Mouse (Mus musculus): ENCODE data around the gene Enox1.

The Enox1 gene

DNA sequence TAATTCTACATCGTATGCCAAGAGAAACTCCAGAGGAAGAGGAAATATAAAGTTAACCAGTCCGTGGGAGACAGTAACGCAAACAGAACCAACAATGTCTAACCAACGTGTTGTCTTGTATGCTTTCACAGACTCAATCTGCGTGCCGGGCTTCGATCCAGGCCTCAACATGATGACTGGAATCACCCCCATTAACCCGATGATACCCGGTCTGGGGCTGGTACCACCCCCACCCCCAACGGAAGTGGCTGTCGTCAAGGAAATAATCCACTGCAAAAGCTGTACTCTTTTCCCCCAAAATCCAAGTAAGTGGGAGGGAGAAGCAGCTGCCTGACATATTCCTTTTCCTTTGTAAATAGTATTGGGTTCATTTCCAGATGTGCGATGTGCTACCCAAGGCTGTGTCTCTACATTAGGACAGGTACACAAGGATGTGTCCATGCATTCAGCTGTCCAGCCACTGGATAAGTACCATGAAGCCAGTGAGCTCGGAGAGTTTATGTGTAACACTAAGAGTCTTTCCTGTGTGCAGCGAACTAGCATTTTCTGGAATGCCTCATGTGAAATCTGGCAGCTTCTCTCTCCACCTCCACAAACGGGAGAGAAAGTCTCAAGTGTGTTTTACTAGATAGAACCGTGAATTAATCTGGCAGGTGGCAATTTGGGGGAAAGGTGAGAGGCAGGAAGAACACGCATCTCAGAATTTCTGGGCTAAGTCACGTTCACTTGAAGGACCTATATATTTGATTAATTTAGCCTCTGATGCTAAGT, 421.1 kb downstream of the Enox1 start:
- DNase-seq (ENCODE audit: low spot score) = no peak

DNA sequence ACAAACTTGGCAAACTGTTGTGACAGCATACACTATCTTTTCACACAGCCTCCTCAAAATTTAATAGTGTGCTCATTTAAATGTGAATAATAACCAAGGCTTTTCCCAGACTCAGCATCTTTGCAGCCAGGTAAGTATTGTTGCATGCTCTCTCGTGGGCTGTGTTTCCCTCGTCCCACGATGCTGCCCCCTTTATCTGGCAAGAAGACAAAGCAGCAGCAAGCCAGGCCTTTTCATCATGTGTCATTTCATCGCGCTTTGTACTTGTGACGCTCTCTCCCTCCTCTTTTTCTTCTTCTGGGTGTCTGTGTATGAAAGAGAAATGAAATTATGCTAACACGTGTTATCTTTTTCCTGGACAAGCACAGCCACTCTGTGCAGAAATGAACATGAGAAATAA, 421.8 kb downstream of the Enox1 start:
- no peak for DNase-seq (ENCODE audit: low spot score)

DNA sequence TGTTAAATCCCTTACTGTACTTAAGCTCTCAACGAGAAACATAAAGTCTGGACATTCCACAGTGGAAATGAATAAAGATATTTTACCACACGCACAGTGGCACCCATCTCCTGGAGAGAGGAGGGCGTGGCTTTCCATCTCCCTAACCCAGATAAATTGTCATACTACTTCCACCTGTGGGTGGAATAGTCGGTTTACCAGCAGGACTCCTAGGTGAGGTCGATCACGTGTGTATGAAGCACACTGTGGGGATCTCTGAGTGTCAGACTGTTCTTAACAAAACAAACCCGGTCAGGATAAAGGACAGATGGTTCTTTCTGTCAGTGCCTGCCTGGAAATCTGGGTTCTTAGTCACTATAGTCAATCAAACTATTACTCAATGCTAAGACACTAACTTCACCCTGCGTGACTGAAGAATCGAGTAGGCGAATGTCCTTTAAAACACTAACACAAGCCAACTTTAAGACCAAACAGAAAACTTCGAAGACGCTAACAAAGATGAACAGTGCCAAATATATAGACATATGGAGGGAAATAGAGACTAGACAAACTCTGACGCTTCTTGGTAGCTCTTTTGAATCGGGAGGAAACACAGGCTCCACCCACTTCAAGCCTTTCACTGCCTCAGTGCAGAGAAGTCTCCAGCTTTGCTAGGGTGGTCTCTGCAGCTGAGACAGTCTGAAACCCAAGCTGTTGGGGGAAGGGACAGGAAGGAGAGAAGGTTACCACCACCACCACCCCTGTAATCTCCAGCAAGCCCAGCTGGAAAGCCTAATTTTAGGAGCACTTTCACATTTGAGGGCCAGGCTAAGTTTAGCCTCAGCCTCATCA, 423.8 kb downstream of the Enox1 start:
- DNase-seq (ENCODE audit: low spot score) = no peak

DNA sequence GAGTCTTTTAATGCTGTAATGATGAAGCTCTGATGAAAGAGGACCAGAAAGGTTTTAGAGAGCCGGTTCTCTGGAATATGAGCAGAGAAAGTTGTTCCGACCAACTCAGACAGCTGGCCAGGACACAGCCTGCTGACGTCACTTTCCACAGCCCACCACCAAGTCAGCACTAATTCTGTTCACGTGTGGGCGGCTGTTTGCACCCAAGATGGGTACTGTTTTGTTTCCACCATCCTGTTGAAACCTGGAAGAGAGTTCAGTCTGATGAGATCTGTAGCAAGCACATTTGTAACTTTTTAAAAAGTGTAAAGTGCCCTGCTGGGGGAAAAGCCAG, 424.3 kb downstream of the Enox1 start:
- DNase-seq (ENCODE audit: low spot score) = no peak

DNA sequence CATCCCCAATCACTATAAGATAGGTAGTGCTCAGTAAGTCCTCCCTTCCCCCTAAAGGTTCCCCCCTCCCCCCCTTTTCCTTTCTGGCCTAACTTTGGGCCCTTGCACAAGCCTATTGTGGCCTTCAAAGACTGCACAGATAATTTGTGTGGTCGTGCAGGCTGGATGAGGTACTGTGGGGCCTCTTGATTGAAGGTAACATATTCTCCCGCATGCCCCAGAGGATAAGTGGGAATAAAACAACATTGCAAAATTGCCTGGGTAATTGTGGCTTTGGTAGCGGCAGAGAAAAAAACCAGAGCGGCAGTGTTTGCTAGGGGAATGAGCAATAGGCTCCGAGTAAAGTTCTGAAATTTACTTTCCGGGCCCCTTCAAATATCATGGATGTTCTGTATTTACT, 425.1 kb downstream of the Enox1 start:
- DNase-seq (ENCODE audit: low spot score) = no peak

DNA sequence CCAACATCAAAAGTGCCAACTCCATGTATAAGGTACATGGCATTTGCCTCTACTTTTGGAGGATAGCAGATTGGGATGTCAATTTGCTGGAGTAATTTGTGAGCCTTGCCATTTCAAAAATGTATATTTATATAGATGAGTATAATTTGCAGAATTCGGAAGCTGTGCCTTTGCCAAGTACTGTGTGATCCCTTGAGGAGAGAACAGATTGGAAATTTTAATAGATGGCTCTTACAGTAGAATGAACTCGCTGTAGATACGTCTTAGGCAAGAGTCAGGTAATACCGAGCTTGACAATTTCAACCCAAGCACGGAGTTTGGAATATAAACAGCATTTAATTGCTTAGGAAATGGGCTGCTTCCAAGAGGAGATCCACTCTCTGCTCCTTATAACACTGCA, 427.9 kb downstream of the Enox1 start:
- no peak for DNase-seq (ENCODE audit: low spot score)

DNA sequence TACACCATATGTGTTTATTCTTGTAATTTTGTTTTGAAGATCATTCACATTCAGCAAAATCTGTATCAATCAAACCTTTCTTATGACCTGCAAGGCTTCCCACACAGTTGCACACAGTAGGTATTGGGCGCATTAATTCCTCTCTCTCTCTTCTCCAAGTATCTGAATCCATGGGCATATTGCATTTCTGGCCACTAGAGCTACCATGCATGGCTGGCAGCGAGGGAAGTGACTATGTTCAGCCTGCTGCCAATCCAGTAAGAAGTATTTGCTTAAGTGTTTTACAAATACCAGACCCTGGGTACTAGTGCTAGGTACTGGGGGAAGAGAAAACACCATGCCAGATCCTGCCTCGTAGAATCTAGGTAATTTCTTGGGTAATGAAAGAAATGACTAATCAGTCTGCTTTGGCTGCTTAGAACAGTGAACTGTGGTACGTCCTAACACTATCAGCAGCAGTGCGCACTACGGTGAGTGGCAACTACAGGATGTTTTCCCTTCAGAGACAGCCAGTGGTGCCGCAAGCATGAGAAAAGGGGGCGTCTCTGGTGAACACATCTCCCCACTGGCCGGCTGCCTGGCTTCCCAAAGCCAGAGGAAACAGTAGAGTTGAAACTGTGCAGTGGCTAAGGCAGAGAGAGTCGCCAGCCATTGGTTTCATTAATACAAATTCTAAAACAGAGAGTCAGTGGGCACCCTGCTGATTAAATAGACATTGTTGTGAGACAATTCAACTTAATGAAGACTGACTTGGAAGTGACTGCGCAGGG, 428.7 kb downstream of the Enox1 start:
- no peak for DNase-seq (ENCODE audit: low spot score)

DNA sequence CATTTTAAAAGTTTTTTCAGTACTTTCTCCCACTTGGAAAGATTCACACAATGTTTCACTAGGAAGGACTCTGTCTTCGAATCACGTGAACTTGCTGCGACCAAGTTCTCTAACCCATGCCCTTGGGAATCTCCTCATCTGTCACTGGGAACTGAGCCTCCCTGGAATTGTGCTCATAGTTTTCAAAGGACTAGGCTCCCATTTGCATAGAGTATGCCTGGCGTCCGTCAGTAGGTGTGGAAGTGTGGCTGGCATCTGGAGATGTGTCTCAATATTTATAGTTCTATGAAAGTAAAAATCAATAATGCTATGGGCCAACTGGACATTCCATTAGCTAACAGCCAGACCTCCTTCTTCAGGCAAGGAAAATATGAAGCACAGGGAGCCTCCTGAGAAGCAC, 429.5 kb downstream of the Enox1 start:
- no peak for DNase-seq (ENCODE audit: low spot score)

DNA sequence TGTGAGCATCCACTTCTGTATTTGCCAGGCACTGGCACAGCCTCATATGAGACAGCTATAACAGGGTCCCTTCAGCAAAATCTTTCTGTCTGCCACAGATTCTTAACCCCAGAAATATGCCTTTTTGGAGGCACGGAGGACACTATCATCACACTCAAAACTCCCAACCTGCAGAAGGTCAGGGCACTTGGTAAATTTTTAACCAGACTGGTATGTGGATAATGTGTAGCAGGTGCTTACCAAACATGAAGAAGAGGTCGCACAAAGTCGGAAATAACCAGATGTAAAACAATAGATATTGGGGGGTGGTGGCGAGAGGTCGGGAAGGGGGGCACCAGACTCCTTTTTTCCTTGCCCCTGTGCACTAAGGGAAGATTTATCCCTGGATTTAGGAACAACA, 430.6 kb downstream of the Enox1 start:
- no peak for DNase-seq (ENCODE audit: low spot score)

DNA sequence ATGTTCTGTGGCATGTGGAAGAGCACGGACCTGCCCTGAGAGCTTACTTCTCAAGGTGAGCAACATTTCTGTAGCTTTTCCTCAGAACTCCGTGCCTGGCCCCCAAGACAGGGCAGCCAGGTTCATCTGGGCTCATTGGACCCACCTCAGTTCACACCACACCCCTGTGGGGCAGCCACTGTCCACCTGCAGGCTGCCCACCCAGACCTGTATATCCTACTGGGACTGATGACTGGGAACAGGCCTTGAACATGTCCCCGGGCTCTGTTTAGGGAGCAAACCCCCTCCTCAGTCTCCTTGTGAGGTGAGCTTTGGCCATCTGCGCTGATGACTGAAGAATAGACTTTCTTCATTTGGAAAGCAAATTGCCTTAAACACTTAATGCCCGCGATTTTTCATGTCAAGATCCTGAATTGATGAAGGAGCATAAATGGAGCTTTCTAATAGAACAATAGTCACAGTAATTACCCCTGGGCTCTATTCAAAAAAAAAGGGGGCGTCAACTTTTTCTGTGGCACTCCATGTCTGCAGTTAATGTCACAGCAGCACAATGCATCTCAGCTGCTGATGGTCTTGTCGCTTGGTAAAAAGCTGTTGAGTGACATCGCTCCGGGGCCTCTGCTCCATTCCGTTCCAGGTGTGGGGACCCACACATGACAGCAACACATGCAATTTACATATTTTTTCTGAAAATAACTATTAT, 436.7 kb downstream of the Enox1 start:
- no peak for DNase-seq (ENCODE audit: low spot score)

DNA sequence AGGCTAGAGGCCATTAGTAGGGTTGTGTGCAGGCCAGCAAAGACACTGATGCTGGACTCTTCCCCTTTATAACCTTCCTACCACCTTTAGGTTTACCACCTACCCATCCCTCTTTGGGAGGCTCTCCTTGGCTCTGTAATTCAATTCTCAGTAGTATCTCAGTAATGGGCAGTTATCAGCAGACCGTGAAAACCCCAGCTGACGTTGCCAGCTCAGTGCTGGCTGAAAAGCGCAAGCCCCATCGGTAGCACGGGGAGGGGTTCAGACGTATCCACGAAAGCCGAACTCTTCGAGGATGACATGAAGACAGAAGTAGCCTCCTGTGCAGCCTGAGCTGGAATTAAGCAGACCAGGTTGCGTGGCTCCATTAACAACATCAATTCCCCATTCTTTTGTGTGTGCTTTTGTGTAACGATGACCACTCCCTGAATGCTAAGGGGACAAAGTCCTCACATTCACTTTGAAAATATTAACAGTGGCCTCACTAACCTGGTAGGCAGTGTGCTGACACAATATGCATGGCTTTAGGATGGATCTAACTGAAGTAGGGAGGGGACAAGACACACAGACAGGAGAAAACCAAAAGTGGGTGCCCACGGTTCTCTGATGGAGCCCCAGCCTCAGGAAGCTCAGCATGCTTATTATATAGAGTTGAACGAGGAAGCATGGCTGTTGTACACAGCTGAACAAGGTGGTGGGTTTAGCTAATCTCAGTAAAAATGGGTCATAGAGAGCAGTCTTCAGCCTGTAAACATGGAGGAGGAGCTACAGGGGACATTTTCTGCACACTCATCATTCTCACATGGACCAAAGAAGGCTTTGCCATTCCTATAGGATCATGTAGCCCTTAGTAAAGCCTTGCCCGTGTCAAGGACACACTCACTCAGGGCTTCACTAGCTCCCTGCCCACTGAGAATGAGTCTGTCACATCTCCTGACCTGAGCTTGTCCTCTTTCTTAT, 439.9 kb downstream of the Enox1 start:
- no peak for DNase-seq (ENCODE audit: low spot score)

DNA sequence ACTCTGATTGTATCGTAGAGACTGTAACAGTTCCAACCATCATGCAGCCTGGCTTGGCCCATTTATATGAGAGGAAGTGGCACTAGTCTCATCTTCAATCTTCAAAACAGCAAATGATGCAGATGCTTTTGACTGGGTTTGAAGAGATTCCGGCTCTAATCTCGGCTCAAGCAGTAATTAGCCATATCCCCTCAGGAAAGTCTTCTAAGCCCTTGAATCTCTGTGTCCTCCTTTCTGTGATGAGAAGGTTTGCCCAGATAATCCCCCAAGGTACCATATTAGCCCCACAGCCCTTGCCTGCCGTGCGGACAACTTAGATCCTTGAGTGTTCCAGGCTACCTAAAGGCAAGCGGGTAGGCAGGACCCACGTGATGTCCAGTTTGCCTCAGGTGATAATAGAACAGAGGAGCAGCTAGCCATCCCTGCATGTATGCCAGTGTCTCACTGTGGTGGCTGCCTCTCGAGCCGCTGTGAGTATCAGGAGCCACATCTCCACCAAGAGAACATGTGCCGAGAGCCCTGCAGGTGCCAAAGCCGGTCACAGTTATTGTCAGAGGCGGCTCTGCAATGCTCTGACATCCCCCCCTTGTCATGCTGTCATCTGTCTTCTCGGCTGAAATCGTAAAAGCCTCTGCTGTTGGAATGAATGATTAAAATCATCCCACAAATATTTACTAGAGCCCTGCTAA, 442.6 kb downstream of the Enox1 start:
- DNase-seq (ENCODE audit: low spot score) = no peak

DNA sequence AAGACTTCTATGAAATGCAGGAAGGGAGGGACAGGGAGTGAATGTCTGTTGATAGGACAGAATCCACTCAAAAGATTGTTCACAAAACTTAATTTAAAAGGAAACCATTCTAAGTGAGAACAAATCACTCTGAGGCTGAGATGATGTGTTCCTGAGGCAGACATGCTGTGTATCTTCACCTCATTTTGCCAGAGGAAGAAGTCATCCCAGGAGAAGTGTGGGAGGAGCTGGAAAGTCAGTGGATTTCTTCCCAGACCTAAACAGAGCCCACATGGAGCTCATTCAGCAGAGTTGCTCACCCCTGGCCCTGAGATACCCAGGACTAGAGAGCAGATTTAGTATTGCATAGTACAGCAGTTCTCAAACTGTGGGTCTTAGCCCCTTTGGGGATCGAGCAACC, 444.2 kb downstream of the Enox1 start:
- DNase-seq (ENCODE audit: low spot score) = no peak

DNA sequence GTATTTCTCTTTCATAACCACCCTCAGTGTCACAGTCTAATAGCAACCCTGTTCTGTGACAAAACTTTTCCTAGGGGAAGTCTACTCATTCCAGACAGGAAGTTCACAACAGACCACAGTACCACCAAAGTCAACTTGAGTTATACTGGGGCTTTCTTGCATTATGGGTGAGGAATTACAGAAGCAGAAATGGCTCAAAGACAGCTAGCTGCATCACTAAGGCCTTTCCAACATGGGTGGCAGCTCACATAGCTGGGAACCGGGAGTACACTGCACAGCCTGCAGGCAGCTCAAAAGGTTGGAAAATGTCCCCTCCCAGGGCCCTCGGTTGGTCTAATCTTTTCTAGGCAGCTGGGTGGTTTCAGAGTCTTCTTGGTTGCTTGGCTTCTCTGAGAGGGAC, 444.9 kb downstream of the Enox1 start:
- no peak for DNase-seq (ENCODE audit: low spot score)

DNA sequence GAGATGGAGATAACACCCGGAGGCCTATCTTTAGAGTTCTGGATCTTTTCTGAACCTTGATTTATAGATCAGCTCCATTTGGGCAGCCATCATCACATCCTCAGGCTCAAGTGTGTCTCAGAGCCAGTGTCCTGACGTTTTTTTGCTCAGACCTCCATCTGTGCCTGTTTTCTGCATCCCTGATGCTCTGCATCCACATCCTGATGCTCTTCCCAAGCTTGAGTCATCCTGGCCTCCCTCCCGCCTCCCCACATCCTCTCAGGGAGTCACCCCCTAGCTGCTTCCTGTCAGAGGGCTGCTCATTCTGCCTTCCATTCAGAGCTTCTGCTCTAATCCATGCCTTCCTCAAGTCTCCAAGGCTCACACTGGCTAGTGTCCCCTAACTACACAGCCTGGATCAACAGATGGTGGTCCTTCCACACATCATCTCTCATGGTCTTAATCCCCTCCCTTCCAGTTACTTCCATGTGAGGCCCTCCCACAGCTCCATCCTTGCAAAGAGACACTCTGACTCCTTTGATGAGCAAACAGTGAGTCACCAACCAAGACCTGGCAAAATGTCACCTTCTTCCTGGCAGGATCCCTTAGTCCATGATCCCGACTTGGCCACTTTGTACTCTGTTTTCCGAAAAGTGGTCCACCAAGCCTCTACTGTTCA, 451.7 kb downstream of the Enox1 start:
- DNase-seq (ENCODE audit: low spot score) = no peak

DNA sequence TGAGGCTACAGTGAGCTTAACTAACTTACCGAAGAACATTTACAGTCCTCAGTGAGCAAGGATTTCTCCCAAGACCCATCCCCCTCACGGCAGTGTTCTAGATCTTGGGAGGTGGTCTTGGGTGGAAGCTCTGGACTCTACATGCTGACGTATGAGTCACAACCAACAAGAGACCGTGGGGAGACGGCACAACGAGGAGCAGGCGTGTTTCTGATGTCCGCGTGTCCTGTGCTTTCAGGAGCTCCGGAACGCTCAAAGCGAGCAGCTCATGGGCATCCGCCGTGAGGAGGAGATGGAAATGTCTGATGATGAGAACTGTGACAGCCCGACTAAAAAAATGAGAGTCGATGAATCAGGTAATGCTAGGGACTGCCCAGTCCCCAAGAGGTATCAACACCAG, 458.6 kb downstream of the Enox1 start:
- no peak for DNase-seq (ENCODE audit: low spot score)

DNA sequence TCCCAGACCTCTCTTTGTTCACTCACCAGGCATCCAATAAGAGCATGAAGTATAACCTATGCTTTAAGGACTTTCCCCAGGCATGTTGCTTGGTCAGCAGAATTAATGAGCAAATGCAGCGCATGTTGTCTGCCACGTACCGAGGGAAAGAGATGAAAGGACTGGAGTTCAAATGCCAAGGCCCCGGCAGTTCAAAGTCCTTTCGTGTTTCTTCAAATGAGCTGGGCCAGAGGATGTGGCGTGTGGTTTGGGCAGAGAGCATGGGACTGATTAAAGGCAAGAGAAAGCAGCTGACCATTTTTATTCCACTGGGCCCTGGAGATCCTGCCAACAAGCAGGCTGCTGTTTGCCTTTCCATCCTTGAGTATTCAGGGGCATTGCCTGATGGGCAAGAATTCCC, 460.7 kb downstream of the Enox1 start:
- DNase-seq (ENCODE audit: low spot score) = no peak

DNA sequence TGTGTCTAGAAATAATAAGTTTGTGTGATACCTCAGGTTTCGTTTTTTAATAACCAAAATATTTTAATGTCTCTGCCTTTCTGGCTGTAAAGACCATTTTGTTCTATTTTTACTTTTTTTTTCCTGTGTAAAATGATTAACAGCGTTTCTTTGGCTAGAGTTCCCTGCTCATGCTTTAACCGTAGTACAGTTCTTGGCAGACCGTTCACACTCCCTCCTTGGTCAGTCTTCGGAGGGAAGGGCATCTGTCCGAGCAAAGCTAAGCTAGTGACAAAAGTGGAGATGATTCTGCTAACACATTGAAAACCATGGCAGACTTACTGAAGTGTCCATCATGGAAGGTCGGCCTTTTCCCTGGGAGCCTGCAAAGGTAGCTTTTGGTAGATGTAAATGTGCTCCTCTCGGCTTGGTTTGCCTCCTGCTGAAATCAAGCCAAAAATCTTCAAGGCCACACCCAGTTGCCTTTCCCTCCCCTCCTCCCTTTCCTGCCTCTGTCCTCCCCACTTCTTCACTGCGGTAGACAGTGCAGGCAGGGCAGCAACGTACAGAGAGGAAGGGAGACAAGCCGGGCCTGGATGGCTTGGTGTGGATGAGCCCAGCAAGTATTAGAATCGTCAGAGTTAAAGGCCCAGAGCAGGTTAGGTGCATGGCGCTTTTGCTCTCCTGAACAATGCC, 461.7 kb downstream of the Enox1 start:
- no peak for DNase-seq (ENCODE audit: low spot score)

DNA sequence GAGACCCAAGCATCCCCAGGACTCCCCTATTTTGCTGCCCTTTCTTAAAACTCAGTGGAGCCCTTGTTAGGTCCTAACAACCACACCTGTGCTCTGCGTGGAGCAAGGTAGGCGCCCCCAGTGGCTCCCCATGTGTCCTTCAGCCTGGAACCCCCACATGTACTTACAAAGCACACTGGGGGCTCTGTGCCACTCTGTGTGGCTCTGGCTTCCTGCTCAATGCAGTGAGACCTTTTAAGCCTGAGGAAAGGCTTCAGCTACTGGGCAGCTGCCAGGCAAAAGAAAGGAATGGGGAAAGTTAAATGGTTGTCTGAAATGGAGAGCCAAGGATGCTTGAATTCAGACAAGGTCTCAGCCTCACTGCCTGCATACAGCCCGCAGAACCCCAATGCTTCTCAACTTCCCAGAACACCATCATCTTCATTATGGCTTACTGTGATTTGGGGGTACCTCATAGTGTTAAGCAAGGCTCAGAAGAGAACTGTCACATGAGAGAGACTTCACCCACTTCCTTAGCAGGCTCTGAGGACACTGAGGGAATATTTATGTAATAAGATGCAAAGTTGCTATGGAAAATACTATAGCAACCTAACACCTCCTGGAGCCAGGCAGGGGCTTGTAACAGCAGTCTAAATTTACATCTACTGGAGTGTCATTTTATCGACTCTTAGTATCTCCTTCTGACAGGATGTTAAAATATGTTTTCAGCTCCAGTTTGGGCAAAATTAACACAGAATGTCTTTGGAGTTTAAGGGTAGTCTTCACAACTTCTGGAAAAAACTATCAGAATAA, 465.1 kb downstream of the Enox1 start:
- DNase-seq (ENCODE audit: low spot score) = no peak
